Mouse (Mus musculus) neural tube, embryonic 13.5 days (tissue): Measurements from ENCODE around the gene Fbxo40. TPM values are rescaled to one million over a fixed set of nuclear protein-coding genes. Genes with fewer than 3 reads are reported as not detected.

ENCODE experiments used
- ATAC-seq: fragments of 200-750 bp; cut with Nextera tagmentation; 2 replicates; pipeline ENCODE4 v1.8.0; 2017; ENCODE audit warnings: low read depth, mild to moderate bottlenecking, moderate TSS enrichment, moderate library complexity
- H3K27ac ChIP-seq: fragments of 300-500 bp; sonication (generic); replicated peaks from 2 replicates; pipeline ENCODE4 v1.5.1; 2015; ENCODE audit warnings: moderate library complexity, mild to moderate bottlenecking, inconsistent platforms
- H3K27me3 ChIP-seq: fragments of 300-500 bp; sonication (generic); 2 replicates; pipeline ENCODE4 v1.6.1; 2015; ENCODE audit warnings: mild to moderate bottlenecking, inconsistent platforms
- H3K36me3 ChIP-seq: fragments of 300-500 bp; sonication (generic); 2 replicates; pipeline ENCODE4 v1.6.1; 2015; ENCODE audit warnings: mild to moderate bottlenecking, inconsistent platforms
- H3K4me1 ChIP-seq: fragments of 300-500 bp; sonication (generic); replicated peaks from 2 replicates; pipeline ENCODE4 v1.6.1; 2015; ENCODE audit warnings: inconsistent platforms
- H3K4me2 ChIP-seq: fragments of 300-500 bp; sonication (generic); 2 replicates; pipeline ENCODE4 v1.6.1; 2015; ENCODE audit warnings: inconsistent platforms, mild to moderate bottlenecking, moderate library complexity
- H3K4me3 ChIP-seq: fragments of 300-500 bp; sonication (generic); 2 replicates; pipeline ENCODE4 v1.5.1; 2015; ENCODE audit warnings: mild to moderate bottlenecking, inconsistent platforms
- H3K9ac ChIP-seq: fragments of 300-500 bp; sonication (generic); 2 replicates; pipeline ENCODE4 v1.6.1; 2015; ENCODE audit warnings: moderate library complexity, mild to moderate bottlenecking, inconsistent platforms
- H3K9me3 ChIP-seq: fragments of 300-500 bp; sonication (generic); 2 replicates; pipeline ENCODE4 v1.6.1; 2016; ENCODE audit warnings: inconsistent platforms
- WGBS: fragments of 180-500 bp; shearing (Covaris S2); methylation state at CpG from one replicate; pipeline ENCODE4 v1.1.7; 2015; 5-methylcytosine and 5-hydroxymethylcytosine counted together
- polyA plus RNA-seq: library from polyadenylated mRNA; unstranded; fragments of >200 nt; fragmentation: Nextera tagmentation; extraction: Ambion mirVana; gene quantifications from 2 replicates; pipeline ENCODE4 v1.2.1, GENCODE M21; 2015

The Fbxo40 gene
- polyA plus RNA-seq, result 0.06 TPM in 1 of 2 replicates, not detected in the other

GRCm38 (mm10) chr16:36989999-36990625, at the start of gene Fbxo40:
TSS of gene Fbxo40 (minus strand) at chr16:36990467.
- Histone ChIP-seq H3K4me2 (no peak within 1 kb of the TSS), H3K27me3 (no peaks in the 10 kb centered on the region), H3K9me3 (no peaks in the 10 kb centered on the region), H3K27ac (no peak within 1 kb of the TSS), H3K4me1 (no peaks in the 10 kb centered on the region), H3K9ac (no peak within 1 kb of the TSS), H3K36me3 (no peaks in the 10 kb centered on the region), H3K4me3 (no peak within 1 kb of the TSS)
- ATAC-seq, result no peak
- WGBS, result 83% methylated on average over 18 of the region's 18 CpGs

DNA sequence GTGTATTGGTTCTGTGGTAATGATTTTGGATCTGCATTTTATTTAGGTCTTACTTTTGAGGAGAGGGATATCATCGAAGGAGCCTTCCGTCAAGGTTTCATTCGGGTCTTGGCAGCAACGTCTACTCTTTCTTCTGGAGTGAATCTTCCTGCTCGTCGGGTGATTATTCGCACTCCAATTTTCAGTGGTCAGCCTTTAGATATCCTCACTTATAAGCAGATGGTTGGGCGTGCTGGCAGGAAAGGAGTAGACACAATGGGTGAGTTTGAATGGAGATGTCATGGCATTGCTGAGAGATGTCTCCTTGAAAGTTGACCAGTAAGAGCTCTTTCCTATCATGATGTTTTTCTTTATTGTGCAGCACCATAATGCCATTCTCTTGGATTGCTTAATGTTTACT, 44.5 kb upstream of the Fbxo40 start:
- Histone ChIP-seq H3K4me3 (no peak overlapping the region), H3K4me1 (no peaks in the 10 kb centered on the region), H3K36me3 (peaks cover 15% of the 10 kb centered on the region), H3K9me3 (no peaks in the 10 kb centered on the region), H3K9ac (no peak overlapping the region), H3K27me3 (no peaks in the 10 kb centered on the region), H3K4me2 (no peak overlapping the region), H3K27ac (no peak overlapping the region)
- no peak for ATAC-seq
- 96% methylated on average over 8 of the region's 8 CpGs for WGBS

DNA sequence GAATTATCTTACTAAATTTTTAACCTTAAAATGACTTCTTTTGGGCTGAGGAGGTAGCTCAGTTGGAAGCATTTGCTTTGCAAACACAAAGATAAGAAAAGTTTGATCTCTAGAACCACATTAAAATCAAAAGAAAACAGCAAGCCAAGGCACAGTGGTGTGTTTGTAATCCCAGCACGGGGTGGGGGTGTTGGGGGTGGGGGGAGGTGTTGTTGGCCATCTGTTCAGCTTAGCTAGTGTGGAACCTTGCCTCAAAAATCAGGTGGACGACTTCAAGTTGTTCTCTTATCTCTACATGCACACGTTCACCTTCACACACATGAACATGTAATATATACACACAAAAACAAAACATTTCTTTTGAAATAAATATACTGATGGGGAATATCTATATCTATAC, 41.7 kb upstream of the Fbxo40 start:
- no peak for ATAC-seq
- WGBS, result 85% methylated on average over 3 of the region's 3 CpGs

DNA sequence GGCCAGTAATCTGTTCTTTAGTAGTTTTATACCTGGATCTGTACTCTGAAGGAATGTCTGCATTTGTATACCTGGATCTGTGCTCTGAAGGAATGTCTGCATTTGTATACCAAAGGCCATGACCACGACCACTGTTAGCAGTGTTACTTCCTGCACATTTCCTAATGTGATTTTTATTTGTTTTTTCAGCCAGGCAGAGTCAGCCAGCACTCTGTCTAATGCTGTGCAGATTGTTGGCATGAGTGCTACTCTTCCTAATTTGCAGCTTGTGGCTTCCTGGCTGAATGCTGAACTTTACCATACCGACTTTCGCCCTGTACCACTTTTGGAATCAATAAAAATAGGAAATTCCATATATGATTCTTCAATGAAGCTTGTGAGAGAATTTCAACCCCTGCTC, 37.3 kb upstream of the Fbxo40 start:
- Histone ChIP-seq H3K4me1 (no peaks in the 10 kb centered on the region), H3K4me3 (no peak overlapping the region), H3K9ac (no peak overlapping the region), H3K36me3 (no peaks in the 10 kb centered on the region), H3K4me2 (no peak overlapping the region), H3K9me3 (no peaks in the 10 kb centered on the region), H3K27me3 (no peaks in the 10 kb centered on the region), H3K27ac (no peak overlapping the region)
- WGBS, result 79% methylated on average over 3 of the region's 3 CpGs
- no peak for ATAC-seq

More for the DNA sequence above, 41.7 kb upstream of the Fbxo40 start:
- Histone ChIP-seq H3K4me2 (no peak overlapping the region), H3K27ac (no peak overlapping the region), H3K4me3 (no peak overlapping the region), H3K27me3 (no peaks in the 10 kb centered on the region), H3K4me1 (no peaks in the 10 kb centered on the region), H3K9me3 (no peaks in the 10 kb centered on the region), H3K36me3 (peaks cover 13% of the 10 kb centered on the region), H3K9ac (no peak overlapping the region)

GRCm38 (mm10) chr16:37012336-37012735, 22.1 kb upstream of the Fbxo40 start:
- Histone ChIP-seq H3K4me3 (peak overlapping the region; percentile 76), H3K9me3 (no peaks in the 10 kb centered on the region), H3K36me3 (peaks cover 3% of the 10 kb centered on the region; the same call in 1 of the 2 replicates), H3K27ac (no peak overlapping the region), H3K4me2 (peak overlapping the region; percentile 84), H3K9ac (peak overlapping the region; percentile 64), H3K4me1 (peaks cover 20% of the 10 kb centered on the region), H3K27me3 (no peaks in the 10 kb centered on the region)
- ATAC-seq, result peak; percentile 6; the same call in 1 of the 2 replicates
- 57% methylated on average over 5 of the region's 5 CpGs for WGBS

GRCm38 (mm10) chr16:37011922-37012289, 21.6 kb upstream of the Fbxo40 start:
- 0% methylated on average over 26 of the region's 26 CpGs for WGBS

GRCm38 (mm10) chr16:37011061-37011921, 21.0 kb upstream of the Fbxo40 start, which contains the start of gene Polq:
TSS of gene Polq (plus strand) at chr16:37011786.
- Histone ChIP-seq H3K4me3 (peak within 1 kb of the TSS; percentile 76), H3K4me2 (peak within 1 kb of the TSS; percentile 84), H3K27ac (no peak within 1 kb of the TSS), H3K36me3 (peaks cover 3% of the 10 kb centered on the region; the same call in 1 of the 2 replicates), H3K9me3 (no peaks in the 10 kb centered on the region), H3K27me3 (no peaks in the 10 kb centered on the region), H3K4me1 (peaks cover 20% of the 10 kb centered on the region), H3K9ac (peak within 1 kb of the TSS; percentile 66)
- 5% methylated on average over 30 of the region's 30 CpGs for WGBS
- peak; percentile 100 for ATAC-seq

More at GRCm38 (mm10) chr16:37011922-37012289, 21.6 kb upstream of the Fbxo40 start:
- H3K9ac ChIP-seq, result peak overlapping the region; percentile 64
- no peak overlapping the region for H3K27ac ChIP-seq
- peak overlapping the region; percentile 84 for H3K4me2 ChIP-seq
- peaks cover 20% of the 10 kb centered on the region for H3K4me1 ChIP-seq
- H3K27me3 ChIP-seq, result no peaks in the 10 kb centered on the region
- ATAC-seq, result peak; percentile 70
- peaks cover 3% of the 10 kb centered on the region; the same call in 1 of the 2 replicates for H3K36me3 ChIP-seq
- no peaks in the 10 kb centered on the region for H3K9me3 ChIP-seq
- H3K4me3 ChIP-seq, result peak overlapping the region; percentile 76

DNA sequence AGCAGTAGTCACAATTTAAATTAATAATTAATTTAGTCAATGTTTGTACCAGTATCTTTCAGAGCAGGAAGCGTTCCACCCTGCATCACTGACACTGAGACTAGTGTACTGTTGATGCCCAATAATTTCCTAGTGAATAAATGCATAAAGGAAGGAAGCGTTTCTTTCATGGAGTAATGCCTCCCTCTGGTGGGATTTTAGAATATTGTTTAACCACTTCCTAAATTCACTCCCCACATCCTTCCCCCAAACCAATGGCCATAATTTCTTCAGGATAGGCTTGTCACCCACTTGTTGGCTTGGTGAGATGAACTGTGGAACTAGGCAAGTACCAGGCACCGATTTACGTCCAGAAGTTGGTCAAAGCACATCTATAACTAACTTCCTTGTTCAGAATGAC, 20.1 kb upstream of the Fbxo40 start:
- H3K27me3 ChIP-seq, result no peaks in the 10 kb centered on the region
- H3K9me3 ChIP-seq, result no peaks in the 10 kb centered on the region
- 0 out of 2 replicates have a peak overlapping the region, but pooled peaks have one; percentile 76 for H3K4me3 ChIP-seq
- H3K9ac ChIP-seq, result no peak overlapping the region
- 66% methylated on average over 4 of the region's 4 CpGs for WGBS
- ATAC-seq, result no peak
- H3K4me1 ChIP-seq, result peaks cover 20% of the 10 kb centered on the region
- 0 out of 2 replicates have a peak overlapping the region, but pooled peaks have one; percentile 84 for H3K4me2 ChIP-seq
- no peak overlapping the region for H3K27ac ChIP-seq
- H3K36me3 ChIP-seq, result no peaks in the 10 kb centered on the region

DNA sequence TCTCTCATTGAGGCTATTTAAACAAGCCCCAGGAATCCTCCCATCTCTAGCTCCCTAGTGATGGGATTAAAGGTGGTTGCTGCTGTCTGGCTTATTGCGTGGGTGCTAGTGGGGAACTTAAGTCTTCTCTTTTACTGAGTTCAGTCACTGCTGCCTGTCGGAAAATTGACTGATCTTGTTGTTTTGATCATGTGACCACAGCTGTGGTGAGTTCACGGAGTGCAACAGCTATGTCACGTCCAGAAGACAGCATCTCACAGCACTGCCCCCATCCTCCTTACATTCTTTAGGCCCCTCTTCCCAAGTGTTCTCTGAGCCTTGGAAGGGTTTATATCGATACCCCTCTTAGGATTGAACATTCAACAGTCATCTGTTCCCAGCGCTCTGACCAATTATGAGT, 19.0 kb upstream of the Fbxo40 start:
- no peak for ATAC-seq
- 78% methylated on average over 6 of the region's 6 CpGs for WGBS
- Histone ChIP-seq H3K4me1 (peaks cover 20% of the 10 kb centered on the region), H3K4me3 (no peak overlapping the region), H3K9me3 (no peaks in the 10 kb centered on the region), H3K4me2 (no peak overlapping the region), H3K27ac (no peak overlapping the region), H3K9ac (no peak overlapping the region), H3K36me3 (no peaks in the 10 kb centered on the region), H3K27me3 (no peaks in the 10 kb centered on the region)

- no peak overlapping the region for H3K9ac ChIP-seq
- no peaks in the 10 kb centered on the region for H3K9me3 ChIP-seq
- no peak overlapping the region for H3K4me2 ChIP-seq
- no peak overlapping the region for H3K4me3 ChIP-seq
- no peaks in the 10 kb centered on the region for H3K4me1 ChIP-seq
- no peaks in the 10 kb centered on the region for H3K27me3 ChIP-seq
- 86% methylated on average over 9 of the region's 9 CpGs for WGBS
- ATAC-seq, result no peak
- H3K36me3 ChIP-seq, result no peaks in the 10 kb centered on the region
- H3K27ac ChIP-seq, result no peak overlapping the region
Observed at GRCm38 (mm10) chr16:36999366-36999972, 9.2 kb upstream of the Fbxo40 start.

- no peaks in the 10 kb centered on the region for H3K9me3 ChIP-seq
- ATAC-seq, result no peak
- no peak overlapping the region for H3K9ac ChIP-seq
- no peak overlapping the region for H3K4me3 ChIP-seq
- WGBS, result 83% methylated on average over 6 of the region's 6 CpGs
- no peak overlapping the region for H3K27ac ChIP-seq
- H3K4me1 ChIP-seq, result no peaks in the 10 kb centered on the region
- no peak overlapping the region for H3K4me2 ChIP-seq
- no peaks in the 10 kb centered on the region for H3K27me3 ChIP-seq
- no peaks in the 10 kb centered on the region for H3K36me3 ChIP-seq
Observed at GRCm38 (mm10) chr16:36997650-36998049, 7.4 kb upstream of the Fbxo40 start.

GRCm38 (mm10) chr16:36989493-36989892, 774 bp downstream of the Fbxo40 start:
- 74% methylated on average over 8 of the region's 8 CpGs for WGBS
- H3K27ac ChIP-seq, result no peak overlapping the region
- no peak for ATAC-seq

More at GRCm38 (mm10) chr16:36989493-36989892, 774 bp downstream of the Fbxo40 start:
- H3K27me3 ChIP-seq, result no peaks in the 10 kb centered on the region
- H3K36me3 ChIP-seq, result no peaks in the 10 kb centered on the region
- no peak overlapping the region for H3K4me2 ChIP-seq
- no peaks in the 10 kb centered on the region for H3K4me1 ChIP-seq
- no peaks in the 10 kb centered on the region for H3K9me3 ChIP-seq
- no peak overlapping the region for H3K9ac ChIP-seq
- no peak overlapping the region for H3K4me3 ChIP-seq
